9 mouse cellular contexts compared by ENCODE assay signal in genomic region chr14:30353291-30354126, GRCm38 (mm10).
DNase-seq lines count a peak whose midpoint lies in the region; ATAC-seq lines count a peak whose summit lies in the region.
"Had no signal": no experiment of that assay in that cellular context is flagged by ENCODE, and none has a peak within 500 bp of the region (broad histone marks: within the 10 kb centered on the region; RNA-seq: fewer than 3 reads in every experiment).

No protein-coding gene starts in this region.

- peak overlapping the region; percentile 85 for H3K4me2 ChIP-seq in forebrain, embryonic 14.5 days (ENCODE audit: low read length)
- H3K4me2 ChIP-seq in midbrain, embryonic 14.5 days (ENCODE audit: low read length): peak overlapping the region; percentile 80

- H3K9ac ChIP-seq in forebrain, embryonic 14.5 days (ENCODE audit: low read length): peak overlapping the region; percentile 76
- H3K9ac ChIP-seq in midbrain, embryonic 14.5 days (replicated peaks; ENCODE audit: low read length): peak overlapping the region; percentile 78

- H3K27ac ChIP-seq in forebrain, embryonic 14.5 days (ENCODE audit: low read depth, low read length): peak overlapping the region; percentile 48; the same call in 1 of the 2 replicates
- peak overlapping the region; percentile 78 for H3K27ac ChIP-seq in midbrain, embryonic 14.5 days (replicated peaks; ENCODE audit: low read depth, low read length)

- peak; percentile 42; the same call in 1 of the 2 replicates for ATAC-seq in cerebellum, adult (ENCODE audit: insufficient number of reproducible peaks, low FRiP score, low TSS enrichment)
- ATAC-seq in forebrain, embryonic 14.5 days: peak; percentile 78
- ATAC-seq in midbrain, embryonic 14.5 days (ENCODE audit: low FRiP score, low TSS enrichment): peak; percentile 85

- no peaks in the 10 kb centered on the region for H3K36me3 ChIP-seq in forebrain, embryonic 14.5 days (ENCODE audit: control insufficient read depth, insufficient read depth, low read length)
- no peaks in the 10 kb centered on the region for H3K36me3 ChIP-seq in midbrain, embryonic 14.5 days (ENCODE audit: control insufficient read depth, insufficient read depth, low read length)
- H3K36me3 ChIP-seq: G1E had no signal

- no peaks in the 10 kb centered on the region for H3K9me3 ChIP-seq in forebrain, embryonic 14.5 days (replicated peaks; ENCODE audit: control insufficient read depth, low read length)
- no peaks in the 10 kb centered on the region for H3K9me3 ChIP-seq in midbrain, embryonic 14.5 days (ENCODE audit: control insufficient read depth, low read length)
- H3K9me3 ChIP-seq: G1E had no signal

- 0% methylated on average over 53 of the region's 114 CpGs for WGBS in forebrain, embryonic 14.5 days
- 1% methylated on average over 88 of the region's 114 CpGs for WGBS in midbrain, embryonic 14.5 days

- H3K4me1 ChIP-seq in forebrain, embryonic 14.5 days (ENCODE audit: control insufficient read depth, insufficient read depth, low read length): peaks cover 9% of the 10 kb centered on the region; the same call in 1 of the 2 replicates
- H3K4me1 ChIP-seq in midbrain, embryonic 14.5 days (ENCODE audit: control insufficient read depth, insufficient read depth, low read length): peaks cover 9% of the 10 kb centered on the region

- H3K4me3 ChIP-seq in forebrain, embryonic 14.5 days (ENCODE audit: low read depth, low read length): peak overlapping the region; percentile 57
- H3K4me3 ChIP-seq in midbrain, embryonic 14.5 days (replicated peaks; ENCODE audit: low read depth, low read length): peak overlapping the region; percentile 59

- H3K27me3 ChIP-seq in forebrain, embryonic 14.5 days (replicated peaks; ENCODE audit: control insufficient read depth, insufficient read depth, low read length): peaks cover 6% of the 10 kb centered on the region
- H3K27me3 ChIP-seq in midbrain, embryonic 14.5 days (ENCODE audit: control insufficient read depth, insufficient read depth, low read length): peaks cover 5% of the 10 kb centered on the region; the same call in 1 of the 2 replicates

- intact Hi-C loops in heart, postnatal 25 days (cut with DNase I): no loop called here

- peak; percentile 11 to 15 for DNase-seq in heart, adult 18-20 months
- no peak for DNase-seq in heart, postnatal 25 days (ENCODE audit: low spot score)
- DNase-seq in A20 (ENCODE audit: low read depth, low spot score): peak; percentile 64
- DNase-seq in forebrain, embryonic 14.5 days (ENCODE audit: low spot score): peak; percentile 44
- peak; percentile 63 for DNase-seq in kidney, postnatal 10 days
- peak; percentile 82 for DNase-seq in midbrain, embryonic 14.5 days
- DNase-seq in thymus, postnatal 14 days: peak; percentile 47
